Mouse (Mus musculus): ENCODE results near the gene Nucb1. TPM values are rescaled to one million over a fixed set of nuclear protein-coding genes. Genes with fewer than 3 reads are reported as not detected.
"Not testable (repeated sequence)": the region's sequence is repeated elsewhere in the genome, so short reads cannot be mapped to it uniquely, and the experiment has no call there.

The Nucb1 gene
- total and polyA plus RNA-seq, 2 experiments from 2014 or later: 76.8 to 122 TPM

GRCm38 (mm10) chr7:45537602-45538001 is 27.4 kb upstream of the Nucb1 start:
- no peak for DNase-seq
- Histone ChIP-seq H3K4me1 (ENCODE audit: insufficient read depth) (peaks cover 6% of the 10 kb centered on the region), H3K9me3 (ENCODE audit: low read length) (no peaks in the 10 kb centered on the region), H3K4me3 (ENCODE audit: low read depth, low read length) (peak overlapping the region; percentile 63), H3K36me3 (ENCODE audit: insufficient read depth) (no peaks in the 10 kb centered on the region), H3K27me3 (ENCODE audit: insufficient read depth, low read length) (no peaks in the 10 kb centered on the region), H3K4me2 (ENCODE audit: low read depth) (peak overlapping the region; percentile 88), H3K9ac (peak overlapping the region; percentile 70), H3K27ac (ENCODE audit: low read depth, low read length) (no peak overlapping the region)
- 85% methylated on average over 10 of the region's 10 CpGs for WGBS
- TF ChIP-seq CTCF (IDR thresholded peaks at IDR 0.05; ENCODE audit: low read depth): no peak
- no peak for ATAC-seq

- DNase-seq: no peak
- Histone ChIP-seq H3K9me3 (ENCODE audit: low read length) (no peaks in the 10 kb centered on the region), H3K4me2 (ENCODE audit: low read depth) (no peak overlapping the region), H3K36me3 (ENCODE audit: insufficient read depth) (no peaks in the 10 kb centered on the region), H3K27me3 (ENCODE audit: insufficient read depth, low read length) (no peaks in the 10 kb centered on the region), H3K27ac (ENCODE audit: low read depth, low read length) (no peak overlapping the region), H3K9ac (no peak overlapping the region), H3K4me1 (ENCODE audit: insufficient read depth) (peaks cover 6% of the 10 kb centered on the region), H3K4me3 (ENCODE audit: low read depth, low read length) (no peak overlapping the region)
- no peak for TF ChIP-seq CTCF (IDR thresholded peaks at IDR 0.05; ENCODE audit: low read depth)
- WGBS: 67% methylated on average over 1 of the region's 1 CpGs
- ATAC-seq: no peak
Measured at GRCm38 (mm10) chr7:45535676-45536075, 25.5 kb upstream of the Nucb1 start.

GRCm38 (mm10) chr7:45530643-45531042 is 20.4 kb upstream of the Nucb1 start:
- no peak overlapping the region for H3K27ac ChIP-seq (ENCODE audit: low read depth, low read length)
- H3K27me3 ChIP-seq (ENCODE audit: insufficient read depth, low read length): no peaks in the 10 kb centered on the region
- no peak overlapping the region for H3K4me3 ChIP-seq (ENCODE audit: low read depth, low read length)
- no peak overlapping the region for H3K4me2 ChIP-seq (ENCODE audit: low read depth)
- no peaks in the 10 kb centered on the region for H3K9me3 ChIP-seq (ENCODE audit: low read length)
- H3K36me3 ChIP-seq (ENCODE audit: insufficient read depth): no peaks in the 10 kb centered on the region
- ATAC-seq (no peak), DNase-seq (no peak)
- H3K4me1 ChIP-seq (ENCODE audit: insufficient read depth): no peaks in the 10 kb centered on the region
- 66% methylated on average over 2 of the region's 2 CpGs for WGBS
- TF ChIP-seq CTCF (IDR thresholded peaks at IDR 0.05; ENCODE audit: low read depth): no peak
- no peak overlapping the region for H3K9ac ChIP-seq

GRCm38 (mm10) chr7:45529461-45529860 is 19.3 kb upstream of the Nucb1 start:
- no peak for TF ChIP-seq CTCF (IDR thresholded peaks at IDR 0.05; ENCODE audit: low read depth)
- H3K9me3 ChIP-seq (ENCODE audit: low read length): no peaks in the 10 kb centered on the region
- ATAC-seq: no peak
- 19% methylated on average over 6 of the region's 6 CpGs for WGBS
- no peaks in the 10 kb centered on the region for H3K36me3 ChIP-seq (ENCODE audit: insufficient read depth)
- DNase-seq: no peak
- no peaks in the 10 kb centered on the region for H3K27me3 ChIP-seq (ENCODE audit: insufficient read depth, low read length)
- no peak overlapping the region for H3K4me3 ChIP-seq (ENCODE audit: low read depth, low read length)
- H3K27ac ChIP-seq (ENCODE audit: low read depth, low read length): no peak overlapping the region
- H3K4me1 ChIP-seq (ENCODE audit: insufficient read depth): no peaks in the 10 kb centered on the region
- no peak overlapping the region for H3K9ac ChIP-seq
- no peak overlapping the region for H3K4me2 ChIP-seq (ENCODE audit: low read depth)

GRCm38 (mm10) chr7:45527169-45527568 is 17.0 kb upstream of the Nucb1 start:
- 92% methylated on average over 6 of the region's 6 CpGs for WGBS
- H3K4me2 ChIP-seq (ENCODE audit: low read depth); H3K27ac ChIP-seq (ENCODE audit: low read depth, low read length); DNase-seq; H3K9me3 ChIP-seq (ENCODE audit: low read length); H3K4me1 ChIP-seq (ENCODE audit: insufficient read depth); H3K4me3 ChIP-seq (ENCODE audit: low read depth, low read length); H3K36me3 ChIP-seq (ENCODE audit: insufficient read depth); H3K27me3 ChIP-seq (ENCODE audit: insufficient read depth, low read length); ATAC-seq; H3K9ac ChIP-seq: not testable (repeated sequence)

- DNase-seq (no peak), ATAC-seq (no peak)
- 27% methylated on average over 7 of the region's 7 CpGs for WGBS
- no peaks in the 10 kb centered on the region for H3K27me3 ChIP-seq (ENCODE audit: insufficient read depth, low read length)
- H3K4me1 ChIP-seq (ENCODE audit: insufficient read depth): no peaks in the 10 kb centered on the region
- peak overlapping the region; percentile 83 for H3K9ac ChIP-seq
- no peaks in the 10 kb centered on the region for H3K36me3 ChIP-seq (ENCODE audit: insufficient read depth)
- peak overlapping the region; percentile 77 for H3K27ac ChIP-seq (ENCODE audit: low read depth, low read length)
- peak overlapping the region; percentile 89 for H3K4me3 ChIP-seq (ENCODE audit: low read depth, low read length)
- H3K4me2 ChIP-seq (ENCODE audit: low read depth): peak overlapping the region; percentile 63
- TF ChIP-seq CTCF (IDR thresholded peaks at IDR 0.05; ENCODE audit: low read depth): 0 out of 2 replicates have a peak, but pooled peaks have one; percentile 20
- H3K9me3 ChIP-seq (ENCODE audit: low read length): no peaks in the 10 kb centered on the region
Measured at GRCm38 (mm10) chr7:45526474-45527120, 16.4 kb upstream of the Nucb1 start.

- WGBS: 1% methylated on average over 54 of the region's 54 CpGs
- peak within 1 kb of the TSS; percentile 84 for H3K27ac ChIP-seq (ENCODE audit: low read depth, low read length)
- no peaks in the 10 kb centered on the region for H3K4me1 ChIP-seq (ENCODE audit: insufficient read depth)
- no peaks in the 10 kb centered on the region for H3K27me3 ChIP-seq (ENCODE audit: insufficient read depth, low read length)
- no peak for TF ChIP-seq CTCF (IDR thresholded peaks at IDR 0.05; ENCODE audit: low read depth)
- H3K36me3 ChIP-seq (ENCODE audit: insufficient read depth): no peaks in the 10 kb centered on the region
- H3K9ac ChIP-seq: peak within 1 kb of the TSS; percentile 83
- H3K9me3 ChIP-seq (ENCODE audit: low read length): no peaks in the 10 kb centered on the region
- DNase-seq (peak; percentile 96), ATAC-seq (peak; percentile 88)
- peak within 1 kb of the TSS; percentile 63 for H3K4me2 ChIP-seq (ENCODE audit: low read depth)
- peak within 1 kb of the TSS; percentile 89 for H3K4me3 ChIP-seq (ENCODE audit: low read depth, low read length)
Measured at GRCm38 (mm10) chr7:45525809-45526473, 15.7 kb upstream of the Nucb1 start, which contains the start of the genes Ppp1r15a and Plekha4. Gene Ppp1r15a, minus strand, starts transcription at chr7:45526268. Gene Plekha4, plus strand, starts transcription at chr7:45526330.

Data from forebrain, postnatal 0 days (tissue).